Mouse (Mus musculus) cerebellum, adult (tissue): ENCODE measurements around the gene Cog5.

ENCODE experiments used
- ATAC-seq: cut with Nextera tagmentation; 2 replicates; pipeline ENCODE4 v1.9.2; 2017; ENCODE audit warnings: mild to moderate bottlenecking, moderate library complexity, mixed read lengths; ENCODE audit not compliant: insufficient number of reproducible peaks, low FRiP score, low TSS enrichment

Cog5 gene

DNA sequence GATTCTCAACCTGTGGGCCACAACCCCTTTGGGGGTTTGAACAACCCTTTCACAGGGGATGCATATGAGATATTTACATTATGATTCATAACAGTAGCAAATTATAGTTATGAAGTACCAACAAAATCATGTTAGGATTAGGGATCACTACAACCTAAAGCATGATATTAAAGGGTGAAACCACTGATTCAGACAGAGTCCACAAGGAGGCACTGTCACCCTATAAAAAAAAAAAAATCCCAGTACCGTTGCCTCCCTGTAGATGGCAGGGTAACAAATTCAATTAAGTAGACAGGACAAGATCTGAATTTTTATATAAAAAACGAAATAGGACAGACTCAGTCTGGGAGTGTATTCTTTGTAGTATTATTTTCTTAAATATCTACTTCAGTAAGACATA lies 312.9 kb downstream of the Cog5 start:
- peak; percentile 66 for ATAC-seq

DNA sequence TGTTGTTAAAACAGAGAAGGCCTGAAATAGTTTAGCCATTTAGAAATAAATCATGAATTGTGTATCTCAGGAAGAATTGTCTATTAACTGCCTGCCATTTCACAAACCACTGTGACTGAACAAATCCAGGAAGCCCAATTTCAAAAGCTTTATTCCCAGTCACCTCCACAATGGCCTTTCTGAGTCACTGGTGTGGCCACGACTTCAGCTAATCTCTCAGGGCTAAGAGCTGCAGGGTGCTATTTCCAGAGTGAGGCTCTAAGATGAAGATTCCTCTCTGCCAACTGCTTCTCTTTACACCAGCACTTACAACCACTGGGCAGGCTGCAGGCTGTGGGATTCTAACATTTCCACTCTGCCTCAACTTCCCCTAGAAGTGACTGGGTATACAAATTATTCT lies 314.4 kb downstream of the Cog5 start:
- ATAC-seq: no peak

- no peak for ATAC-seq
These were observed 316.9 kb downstream of the Cog5 start for GRCm38 (mm10) chr12:31971547-31971946.

DNA sequence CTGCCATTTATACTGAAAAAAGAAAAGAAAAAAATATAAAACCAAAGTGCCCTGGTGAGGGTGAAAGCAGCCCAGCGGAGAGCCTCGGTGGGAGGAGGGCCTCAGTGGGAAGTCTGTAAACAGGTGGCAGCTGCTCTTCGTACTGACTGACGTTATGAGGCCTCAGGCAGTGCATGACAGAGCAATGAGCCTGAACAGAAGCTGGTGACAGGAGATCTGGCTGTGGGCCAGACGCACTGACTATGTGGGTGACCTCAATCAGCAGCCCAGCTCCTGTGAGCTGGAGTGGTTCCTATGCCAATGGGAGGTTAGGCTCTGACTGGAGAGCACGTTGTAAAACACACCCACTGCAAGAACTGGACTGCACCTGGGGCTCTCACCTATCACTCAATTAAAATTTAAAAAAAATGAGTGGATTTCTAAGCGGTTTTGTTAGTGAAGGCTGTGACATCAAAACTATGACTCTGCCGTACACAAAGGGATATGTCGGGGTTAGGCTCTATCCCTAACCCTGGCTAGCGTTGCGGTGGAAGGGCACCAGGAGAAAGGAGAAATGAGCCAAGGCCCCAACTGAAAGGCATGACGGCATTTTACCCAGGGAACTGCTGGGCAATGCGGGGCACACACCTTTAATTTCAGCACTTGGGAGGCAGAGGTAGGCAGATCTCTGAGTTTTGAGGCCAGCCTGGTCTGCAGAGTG lies 319.0 kb downstream of the Cog5 start:
- peak; percentile 56; the same call in 1 of the 2 replicates for ATAC-seq

GRCm38 (mm10) chr12:31976544-31976943 lies 321.9 kb downstream of the Cog5 start:
- ATAC-seq: no peak

GRCm38 (mm10) chr12:31977613-31978195 lies 323.0 kb downstream of the Cog5 start:
- ATAC-seq: no peak

GRCm38 (mm10) chr12:31983238-31983637 lies 328.6 kb downstream of the Cog5 start:
- ATAC-seq: peak; percentile 87

DNA sequence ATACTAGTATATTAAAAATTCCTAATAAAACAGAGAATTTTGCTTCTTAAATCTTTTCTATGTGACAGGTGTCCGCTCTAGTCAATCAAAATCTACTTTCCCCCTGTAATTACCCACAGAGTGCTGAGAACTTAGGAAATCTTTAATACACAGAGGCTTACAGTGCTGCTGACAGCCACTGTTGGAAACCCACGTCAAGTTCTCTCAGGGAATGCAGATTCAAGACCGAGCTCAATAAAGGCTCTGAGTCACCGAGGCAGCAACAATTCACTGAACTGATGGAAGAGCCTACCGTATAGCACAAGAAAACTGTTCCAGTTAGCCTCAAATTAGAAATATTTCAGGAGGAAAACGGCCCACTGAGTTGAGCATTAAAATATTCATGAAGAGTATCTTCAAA lies 329.1 kb downstream of the Cog5 start:
- no peak for ATAC-seq

- ATAC-seq: no peak
These were observed 329.5 kb downstream of the Cog5 start for GRCm38 (mm10) chr12:31984206-31984605.

GRCm38 (mm10) chr12:31984664-31985063 lies 330.0 kb downstream of the Cog5 start:
- no peak for ATAC-seq

DNA sequence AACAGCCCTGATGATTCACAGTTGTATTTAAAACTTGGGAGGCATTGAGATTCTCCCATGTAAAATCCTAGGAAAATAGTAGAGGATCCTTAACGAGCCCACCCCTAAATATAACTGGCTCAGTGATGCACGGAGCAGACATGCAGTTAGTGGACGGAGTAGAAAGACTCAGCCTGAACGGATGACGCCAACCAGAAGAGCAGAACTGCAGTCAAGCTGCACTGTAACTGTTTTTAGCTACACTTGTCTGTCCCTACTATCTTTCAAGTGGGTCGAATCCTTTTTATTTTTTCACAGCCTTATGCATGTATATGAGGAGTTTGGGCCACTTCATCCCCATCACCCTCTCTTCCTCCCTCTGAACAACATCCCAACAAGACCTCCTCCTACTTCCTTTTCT lies 331.1 kb downstream of the Cog5 start:
- ATAC-seq: no peak

DNA sequence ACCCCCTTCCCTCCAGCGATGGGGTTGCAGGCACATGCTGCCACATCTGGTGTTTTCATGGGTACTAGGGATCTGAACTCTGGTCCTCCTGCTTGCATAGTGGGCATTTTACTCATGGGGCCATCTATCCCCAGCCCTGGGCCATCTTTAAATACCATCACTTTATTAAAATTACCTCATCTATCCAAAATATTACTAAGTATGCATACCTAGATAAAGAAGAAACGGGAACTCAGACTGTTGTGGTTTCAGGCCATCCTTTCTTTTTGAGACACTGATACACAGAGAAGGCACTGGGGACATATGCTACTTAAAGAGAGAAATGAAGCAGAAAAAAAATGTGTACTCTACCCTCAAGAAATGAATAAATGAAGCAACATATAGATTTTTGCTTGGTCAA lies 331.8 kb downstream of the Cog5 start:
- ATAC-seq: no peak
